Mouse (Mus musculus) layer of hippocampus, adult 9-11 months (tissue): ENCODE measurements at regions not wholly inside any gene's neighbourhood (a gene's known extent, or its start where the extent isn't known, plus 50 kb on each side); places are given as distances from the start of the nearest gene placed in this dataset.
"Not testable (repeated sequence)": the region's sequence is repeated elsewhere in the genome, so short reads cannot be mapped to it uniquely, and the experiment has no call there.

ENCODE experiments used
- DNase-seq: peaks from one replicate; pipeline ENCODE4 v3.0.0; 2022

- no peak for DNase-seq
Measured at GRCm38 (mm10) chr17:82366001-82366400, 627.8 kb upstream of the Slc8a1 start.

- no peak for DNase-seq
Measured at GRCm38 (mm10) chr17:82348636-82349035, 610.5 kb upstream of the Slc8a1 start.

- no peak for DNase-seq
Measured at GRCm38 (mm10) chr17:82331429-82331828, 593.3 kb upstream of the Slc8a1 start.

- DNase-seq: no peak
Measured at GRCm38 (mm10) chr17:82312191-82312590, 574.0 kb upstream of the Slc8a1 start.

- DNase-seq: no peak
Measured at GRCm38 (mm10) chr17:82306347-82306746, 568.2 kb upstream of the Slc8a1 start.

GRCm38 (mm10) chr17:82277728-82278127, 539.6 kb upstream of the Slc8a1 start:
- DNase-seq: no peak

GRCm38 (mm10) chr17:82273946-82274345, 535.8 kb upstream of the Slc8a1 start:
- no peak for DNase-seq

- no peak for DNase-seq
Measured at GRCm38 (mm10) chr17:82272845-82273244, 534.7 kb upstream of the Slc8a1 start.

- not testable (repeated sequence) for DNase-seq
Measured at GRCm38 (mm10) chr17:82266842-82267241, 528.7 kb upstream of the Slc8a1 start.

- DNase-seq: peak; percentile 2
Measured at GRCm38 (mm10) chr17:82252362-82252761, 514.2 kb upstream of the Slc8a1 start.

- DNase-seq: no peak
Measured at GRCm38 (mm10) chr17:82251841-82252240, 513.7 kb upstream of the Slc8a1 start.

GRCm38 (mm10) chr17:82238361-82238760, 500.2 kb upstream of the Slc8a1 start:
- DNase-seq: no peak

- no peak for DNase-seq
Measured at GRCm38 (mm10) chr17:82237456-82237855, 499.3 kb upstream of the Slc8a1 start.

- no peak for DNase-seq
Measured at GRCm38 (mm10) chr17:82215728-82216623, 477.8 kb upstream of the Slc8a1 start.

- no peak for DNase-seq
Measured at GRCm38 (mm10) chr17:82199981-82200380, 461.8 kb upstream of the Slc8a1 start.

- DNase-seq: no peak
Measured at GRCm38 (mm10) chr17:82199031-82199642, 461.0 kb upstream of the Slc8a1 start.

- peak; percentile 44 for DNase-seq
Measured at GRCm38 (mm10) chr17:82184261-82184660, 446.1 kb upstream of the Slc8a1 start.

GRCm38 (mm10) chr17:82171216-82171615, 433.0 kb upstream of the Slc8a1 start:
- DNase-seq: no peak

- no peak for DNase-seq
Measured at GRCm38 (mm10) chr17:82153446-82153845, 415.3 kb upstream of the Slc8a1 start.

- DNase-seq: no peak
Measured at GRCm38 (mm10) chr17:82134843-82135242, 396.7 kb upstream of the Slc8a1 start.

- no peak for DNase-seq
Measured at GRCm38 (mm10) chr17:82132941-82133340, 394.8 kb upstream of the Slc8a1 start.

GRCm38 (mm10) chr17:82087141-82087540, 349.0 kb upstream of the Slc8a1 start:
- DNase-seq: no peak

GRCm38 (mm10) chr17:82080301-82080700, 342.1 kb upstream of the Slc8a1 start:
- no peak for DNase-seq
